Mouse (Mus musculus): ENCODE measurements around the gene Pwwp2b. TPM values are rescaled to one million over a fixed set of nuclear protein-coding genes. Genes with fewer than 3 reads are reported as not detected.

The Pwwp2b gene
- polyA plus RNA-seq, 1 experiment from 2014 or later = 1.6 TPM

Other genes with a start within 250 kb of the Pwwp2b start
- gene Dpysl4, start 162.5 kb upstream of the Pwwp2b start, polyA plus RNA-seq (2015; fragmentation: Nextera tagmentation; extraction: Ambion mirVana) = 0.21 and 0.36 TPM in 2 replicates
- 0.54 and 1.2 TPM in 2 replicates for gene Lrrc27, start 35.5 kb upstream of the Pwwp2b start, polyA plus RNA-seq (2015; fragmentation: Nextera tagmentation; extraction: Ambion mirVana)
- not detected in 2 replicates for gene Stk32c, start 35.2 kb upstream of the Pwwp2b start, polyA plus RNA-seq (2015; fragmentation: Nextera tagmentation; extraction: Ambion mirVana)
- 4.1 and 5.0 TPM in 2 replicates for gene Inpp5a, start 140.6 kb downstream of the Pwwp2b start, polyA plus RNA-seq (2015; fragmentation: Nextera tagmentation; extraction: Ambion mirVana)

All from liver, embryonic 15.5 days (tissue).